Mouse (Mus musculus): Measurements from ENCODE around the gene Fcer1g.

Fcer1g gene

GRCm38 (mm10) chr1:171183620-171184019, 50.5 kb downstream of the Fcer1g start:
- DNase-seq, result peak; percentile 25

DNA sequence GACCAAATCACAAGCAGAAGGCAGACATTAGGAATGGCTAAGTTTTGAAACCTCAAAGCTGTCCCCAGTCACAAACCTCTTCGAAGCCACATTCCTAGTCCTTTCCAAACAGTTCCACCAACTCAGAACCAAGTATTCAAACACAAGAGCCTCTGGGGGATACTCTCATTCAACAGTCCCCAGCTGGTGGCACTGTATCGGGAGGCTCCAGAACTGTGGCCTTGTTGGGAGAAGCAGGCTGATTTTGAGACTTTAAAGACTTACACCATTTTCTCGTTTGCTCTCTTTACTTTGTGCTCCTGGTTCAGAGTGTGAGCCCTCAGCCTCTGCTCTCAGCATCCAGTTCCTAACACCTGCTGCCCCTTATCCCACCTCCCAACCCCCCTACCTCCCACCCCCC, 51.1 kb downstream of the Fcer1g start:
- no peak for DNase-seq

Data from kidney, adult 11 months (tissue).